ENCODE assay signal across 9 mouse cellular contexts in the genomic region with DNA sequence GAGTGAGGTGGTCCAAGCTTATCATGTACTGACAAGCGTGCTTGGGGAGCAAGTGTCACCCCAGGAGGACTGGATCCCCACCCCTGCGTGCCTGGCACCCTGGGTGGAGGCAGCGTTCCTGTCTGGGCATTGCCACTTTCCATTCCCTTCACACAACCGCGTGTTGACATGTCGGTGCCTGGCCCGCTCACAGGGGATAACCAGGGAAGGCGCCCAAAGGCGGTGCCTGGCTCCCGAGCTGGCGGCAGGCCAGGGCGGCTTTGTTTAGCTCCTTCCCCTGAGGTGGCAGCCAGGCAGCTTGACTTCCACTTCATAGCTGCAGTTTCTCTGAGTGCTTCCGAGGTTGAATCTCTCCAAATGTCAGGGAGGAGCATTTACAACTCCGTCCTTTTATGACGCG.
A peak's percentile ranks its signal among the peaks of the same experiment; 100 is the strongest.
DNase-seq lines count a peak whose midpoint lies in the region; ATAC-seq and TF ChIP-seq lines count a peak whose summit lies in the region.
"Had no signal": no experiment of that assay in that cellular context is flagged by ENCODE, and none has a peak within 500 bp of the region (broad histone marks: within the 10 kb centered on the region; RNA-seq: fewer than 3 reads in every experiment).

No protein-coding gene starts in this region.

- no peaks in the 10 kb centered on the region for H3K9me3 ChIP-seq in kidney, embryonic 16.5 days (ENCODE audit: low read length)
- no peaks in the 10 kb centered on the region for H3K9me3 ChIP-seq in embryonic facial prominence, embryonic 14.5 days (ENCODE audit: control insufficient read depth, low read length)
- H3K9me3 ChIP-seq in heart, embryonic 13.5 days = no peaks in the 10 kb centered on the region
- no peaks in the 10 kb centered on the region for H3K9me3 ChIP-seq in lung, postnatal 0 days (ENCODE audit: low read length)

- no peak for TF ChIP-seq EP300 in lung, postnatal 0 days (IDR thresholded peaks at IDR 0.05)

- no peak for TF ChIP-seq CTCF in lung, postnatal 0 days (IDR thresholded peaks at IDR 0.05)

- no peaks in the 10 kb centered on the region for H3K27me3 ChIP-seq in kidney, embryonic 16.5 days (ENCODE audit: insufficient read depth, low read length)
- no peaks in the 10 kb centered on the region for H3K27me3 ChIP-seq in embryonic facial prominence, embryonic 14.5 days (replicated peaks; ENCODE audit: control insufficient read depth, insufficient read depth, low read length)
- H3K27me3 ChIP-seq in heart, embryonic 13.5 days (replicated peaks) = peaks cover 34% of the 10 kb centered on the region
- H3K27me3 ChIP-seq in lung, postnatal 0 days (replicated peaks; ENCODE audit: insufficient read depth, low read length) = no peaks in the 10 kb centered on the region

- no peaks in the 10 kb centered on the region for H3K36me3 ChIP-seq in kidney, embryonic 16.5 days (ENCODE audit: insufficient read depth, low read length)
- no peaks in the 10 kb centered on the region for H3K36me3 ChIP-seq in embryonic facial prominence, embryonic 14.5 days (ENCODE audit: control insufficient read depth, insufficient read depth, low read length)
- H3K36me3 ChIP-seq in heart, embryonic 13.5 days = no peaks in the 10 kb centered on the region
- H3K36me3 ChIP-seq in lung, postnatal 0 days (ENCODE audit: insufficient read depth, low read length) = no peaks in the 10 kb centered on the region

- no peak overlapping the region for H3K4me2 ChIP-seq in kidney, embryonic 16.5 days (replicated peaks; ENCODE audit: low read depth, low read length)
- no peak overlapping the region for H3K4me2 ChIP-seq in embryonic facial prominence, embryonic 14.5 days (ENCODE audit: low read depth, low read length)
- H3K4me2 ChIP-seq in heart, embryonic 13.5 days = peak overlapping the region; percentile 33
- H3K4me2 ChIP-seq in lung, postnatal 0 days (replicated peaks; ENCODE audit: low read depth, low read length) = no peak overlapping the region

- WGBS in kidney, embryonic 16.5 days = 46% methylated on average over 16 of the region's 16 CpGs
- WGBS in embryonic facial prominence, embryonic 14.5 days = 52% methylated on average over 15 of the region's 16 CpGs
- 33% methylated on average over 16 of the region's 16 CpGs for WGBS in heart, embryonic 13.5 days
- 20% methylated on average over 16 of the region's 16 CpGs for WGBS in lung, postnatal 0 days

- no peak for ATAC-seq in kidney, embryonic 16.5 days (ENCODE audit: low FRiP score, low TSS enrichment)
- ATAC-seq in embryonic facial prominence, embryonic 14.5 days (ENCODE audit: low read depth) = peak; percentile 86
- ATAC-seq in heart, embryonic 13.5 days (ENCODE audit: extremely low read depth, insufficient number of reproducible peaks, low FRiP score, low TSS enrichment) = peak; percentile 58; the same call in 1 of the 2 replicates
- ATAC-seq in lung, postnatal 0 days = 0 out of 2 replicates have a peak, but pooled peaks have one; percentile 52

- peak; percentile 53 for DNase-seq in kidney, adult 18-20 months
- peak; percentile 81 for DNase-seq in embryonic facial prominence, embryonic 14.5 days (ENCODE audit: low spot score)
- DNase-seq in lung, postnatal 0 days (ENCODE audit: low spot score) = peak; percentile 30
- no peak for DNase-seq in MN1 (ENCODE audit: low spot score)
- no peak for DNase-seq in spleen, postnatal 36 days (ENCODE audit: low spot score in 2 of 2)
- no peak for DNase-seq in embryo, embryonic 9.5 days (ENCODE audit: extremely low spot score)

- no peak overlapping the region for H3K9ac ChIP-seq in kidney, embryonic 16.5 days (replicated peaks; ENCODE audit: low read length)
- no peak overlapping the region for H3K9ac ChIP-seq in embryonic facial prominence, embryonic 14.5 days (ENCODE audit: low read depth, low read length)
- peak overlapping the region; percentile 28; the same call in 1 of the 2 replicates for H3K9ac ChIP-seq in heart, embryonic 13.5 days
- no peak overlapping the region for H3K9ac ChIP-seq in lung, postnatal 0 days (replicated peaks; ENCODE audit: low read depth)

- H3K27ac ChIP-seq in kidney, embryonic 16.5 days (ENCODE audit: low read length) = no peak overlapping the region
- no peak overlapping the region for H3K27ac ChIP-seq in embryonic facial prominence, embryonic 14.5 days (replicated peaks; ENCODE audit: low read depth, low read length)
- peak overlapping the region; percentile 39; the same call in 1 of the 2 replicates for H3K27ac ChIP-seq in heart, embryonic 13.5 days (replicated peaks)
- H3K27ac ChIP-seq in lung, postnatal 0 days (ENCODE audit: low read length) = no peak overlapping the region

- H3K4me3 ChIP-seq in kidney, embryonic 16.5 days (ENCODE audit: low read length) = no peak overlapping the region
- no peak overlapping the region for H3K4me3 ChIP-seq in embryonic facial prominence, embryonic 14.5 days (ENCODE audit: low read depth, low read length)
- no peak overlapping the region for H3K4me3 ChIP-seq in heart, embryonic 13.5 days
- H3K4me3 ChIP-seq in lung, postnatal 0 days (ENCODE audit: low read depth, low read length) = no peak overlapping the region
- H3K4me3 ChIP-seq: erythroblast, embryonic 14.5 days had no signal

- no peaks in the 10 kb centered on the region for H3K4me1 ChIP-seq in kidney, embryonic 16.5 days (ENCODE audit: insufficient read depth, low read length)
- no peaks in the 10 kb centered on the region for H3K4me1 ChIP-seq in embryonic facial prominence, embryonic 14.5 days (ENCODE audit: control insufficient read depth, insufficient read depth, low read length)
- peaks cover 22% of the 10 kb centered on the region for H3K4me1 ChIP-seq in heart, embryonic 13.5 days
- no peaks in the 10 kb centered on the region for H3K4me1 ChIP-seq in lung, postnatal 0 days (ENCODE audit: insufficient read depth, low read depth, low read length)

Comparison
In these comparisons a context has a peak if more than half of its experiments do, and no peak if none do; other contexts are left out.
1. DNase-seq: peak in kidney, adult 18-20 months (single experiment), embryonic facial prominence, embryonic 14.5 days (single experiment) and lung, postnatal 0 days (single experiment); none in MN1 (single experiment), spleen, postnatal 36 days (0 of 2) and embryo, embryonic 9.5 days (single experiment).